Mouse (Mus musculus) activated CD4-positive, CD25-positive, alpha-beta regulatory T cell, adult 4 months (primary cell): ENCODE measurements around the gene Dennd4c. TPM values are rescaled to one million over a fixed set of nuclear protein-coding genes. Genes with fewer than 3 reads are reported as not detected.
"Not testable (repeated sequence)": the region's sequence is repeated elsewhere in the genome, so short reads cannot be mapped to it uniquely, and the experiment has no call there.

Experiments used
- ATAC-seq: one replicate; pipeline ENCODE4 v1.8.0; 2017
- polyA plus RNA-seq, 2 experiments: library from polyadenylated mRNA; unstranded; fragments of 100-300 nt; shearing (Covaris generic); gene quantifications; one replicate each; pipeline ENCODE4 v1.2.1; 2017

Dennd4c gene
- polyA plus RNA-seq, 2 experiments from 2014 or later: 7.5 to 8.0 TPM

- ATAC-seq: no peak
Measured at GRCm38 (mm10) chr4:86810604-86811003, 62.2 kb downstream of the Dennd4c start.

- no peak for ATAC-seq
Measured at GRCm38 (mm10) chr4:86814850-86815249, 66.5 kb downstream of the Dennd4c start.

GRCm38 (mm10) chr4:86823169-86823568 is 74.8 kb downstream of the Dennd4c start:
- peak; percentile 72 for ATAC-seq

- no peak for ATAC-seq
Measured at GRCm38 (mm10) chr4:86825143-86825542, 76.8 kb downstream of the Dennd4c start.

- ATAC-seq: no peak
Measured at GRCm38 (mm10) chr4:86831896-86832295, 83.5 kb downstream of the Dennd4c start.

DNA sequence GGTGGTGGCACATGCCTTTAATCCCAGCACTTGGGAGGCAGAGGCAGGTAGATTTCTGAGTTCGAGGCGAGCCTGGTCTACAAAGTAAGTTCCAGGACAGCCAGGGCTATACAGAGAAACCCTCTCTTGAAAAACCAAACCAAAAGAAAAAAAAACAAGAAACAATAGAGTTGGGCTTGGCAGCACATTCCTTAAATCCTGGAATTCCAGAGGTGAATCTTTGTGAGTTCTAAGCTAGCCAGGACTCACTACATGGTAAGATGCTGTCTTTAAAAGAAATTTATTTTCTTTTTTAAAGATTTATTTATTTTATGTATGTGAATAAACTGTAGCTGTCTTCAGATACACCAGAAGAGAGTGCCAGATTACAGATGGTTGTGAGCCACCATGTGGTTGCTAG is 92.8 kb downstream of the Dennd4c start:
- not testable (repeated sequence) for ATAC-seq

DNA sequence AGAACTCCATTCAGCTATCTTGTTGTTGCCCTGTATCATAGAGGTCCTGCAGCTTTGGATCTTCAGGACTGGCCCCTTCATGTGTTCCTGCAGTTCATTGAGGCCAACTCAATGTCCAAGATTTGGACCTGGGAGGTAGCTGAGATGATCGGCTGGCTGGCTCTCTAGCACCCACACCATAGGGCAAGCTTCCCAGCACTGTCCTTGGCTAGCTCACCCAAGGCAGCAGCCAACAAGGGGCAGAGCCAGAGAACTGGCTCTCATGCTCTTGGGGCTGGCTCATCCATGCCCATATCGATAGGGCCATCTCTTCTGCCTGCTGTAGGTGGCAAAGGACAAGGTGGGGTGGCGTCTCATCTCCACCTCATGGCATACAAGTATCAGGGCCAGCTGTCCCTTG is 97.0 kb downstream of the Dennd4c start:
- ATAC-seq: no peak

DNA sequence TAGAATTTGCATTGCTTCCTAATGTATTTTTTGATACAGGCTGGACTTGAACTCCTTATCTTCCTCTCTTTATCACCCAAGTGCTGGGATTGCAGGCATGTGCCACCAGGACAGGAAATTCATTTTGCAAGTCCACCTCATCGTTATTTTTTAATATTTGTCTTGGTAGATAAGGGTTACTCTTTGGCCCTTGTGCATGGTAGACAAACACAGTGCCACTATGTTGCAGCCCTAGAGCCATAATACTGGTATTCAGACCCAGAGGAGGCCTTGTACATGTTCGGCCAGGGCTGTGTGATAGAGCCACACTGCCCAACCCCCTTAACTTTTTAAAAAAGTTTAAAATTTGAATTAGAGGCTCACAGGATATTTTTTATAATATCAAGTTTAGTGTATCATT is 98.9 kb downstream of the Dennd4c start:
- no peak for ATAC-seq

- no peak for ATAC-seq
Measured at GRCm38 (mm10) chr4:86851331-86851730, 103.0 kb downstream of the Dennd4c start.

- ATAC-seq: no peak
Measured at GRCm38 (mm10) chr4:86852018-86852417, 103.7 kb downstream of the Dennd4c start.

DNA sequence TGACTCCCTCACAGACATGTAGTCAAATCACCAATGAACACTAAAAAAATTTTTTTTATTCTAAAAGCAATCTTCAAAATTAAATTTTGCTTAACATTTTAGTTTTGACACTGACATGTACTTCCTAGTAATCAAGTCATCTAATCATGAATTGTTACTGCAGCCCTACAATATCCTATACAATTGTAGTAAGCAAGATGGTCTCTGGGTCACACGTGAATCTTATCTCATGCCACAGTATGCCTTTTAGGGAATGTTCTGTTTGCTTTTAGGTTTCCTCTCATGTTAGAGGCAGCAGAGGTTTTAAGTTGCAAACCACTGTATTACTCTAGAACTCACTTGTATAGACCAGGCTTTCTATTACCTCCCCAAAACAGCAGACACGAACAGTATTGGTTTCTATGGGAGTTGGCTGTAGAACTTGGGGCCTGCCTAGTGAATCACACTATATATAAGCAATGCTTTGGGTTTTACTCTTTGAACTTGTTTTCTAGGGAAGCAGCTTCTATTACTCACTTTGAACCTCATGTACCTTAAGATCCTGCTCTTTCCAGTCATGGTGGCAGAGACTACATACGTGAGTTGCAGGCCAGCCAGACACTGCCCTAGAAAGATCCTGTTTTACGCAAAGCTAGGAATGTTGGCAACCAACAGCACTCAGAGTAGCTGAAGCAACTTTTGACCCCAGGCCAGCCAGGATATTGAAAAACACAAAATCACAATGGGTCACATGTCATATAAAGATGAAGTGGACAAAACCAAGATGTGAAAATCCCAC is 104.6 kb downstream of the Dennd4c start:
- no peak for ATAC-seq

- peak; percentile 9 for ATAC-seq
Measured at GRCm38 (mm10) chr4:86856304-86857112, 108.2 kb downstream of the Dennd4c start.

DNA sequence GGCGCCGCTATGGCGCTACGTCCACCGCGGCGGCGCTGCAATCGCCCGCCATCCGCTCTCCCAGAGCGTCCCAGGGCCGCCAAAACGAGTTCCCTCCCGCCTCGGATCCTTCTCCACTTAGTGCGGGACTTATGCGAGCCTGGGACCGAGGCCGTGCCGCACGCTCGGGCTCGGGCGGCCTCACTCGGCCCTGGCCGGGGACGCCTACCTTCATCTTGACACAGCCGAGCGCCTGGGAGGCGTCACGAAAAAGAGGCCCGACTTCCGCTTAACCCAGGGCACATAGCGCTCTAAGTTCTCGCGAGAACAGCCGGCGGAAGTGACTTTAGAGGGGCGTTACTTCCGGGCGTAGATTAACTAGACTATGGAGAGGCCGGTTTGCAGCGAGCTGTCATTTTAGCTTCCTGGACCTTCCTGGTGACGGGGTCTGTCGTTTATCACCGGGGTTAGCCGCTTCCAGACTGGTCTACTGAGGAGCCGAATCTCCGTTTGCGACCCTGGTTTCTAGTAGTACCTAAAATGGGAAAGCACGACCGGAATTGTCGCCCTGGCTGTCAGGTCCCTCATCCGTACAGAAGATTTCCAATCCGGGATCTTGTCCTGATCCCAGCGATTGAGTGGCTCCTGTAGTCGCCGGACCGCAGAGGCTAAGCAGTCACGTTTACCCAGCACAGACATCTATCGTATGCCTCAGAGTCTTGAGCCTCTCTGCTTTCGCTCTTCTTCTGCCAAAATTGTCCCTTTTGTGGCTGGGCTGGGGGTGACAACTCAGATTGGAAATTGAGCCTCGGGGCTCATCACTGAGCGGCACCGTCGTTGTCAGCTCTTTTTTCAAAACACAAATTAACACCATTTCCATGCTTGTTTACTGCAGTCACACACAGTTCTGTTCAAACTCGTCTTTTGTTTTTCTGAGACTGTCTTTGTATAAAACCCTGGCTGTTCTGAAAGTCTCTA is 109.0 kb downstream of the Dennd4c start, which contains the start of gene Rps6:
Gene Rps6 (minus strand): TSS at position 300 of the 957 bp plus-strand sequence.
- peak; percentile 99 for ATAC-seq

DNA sequence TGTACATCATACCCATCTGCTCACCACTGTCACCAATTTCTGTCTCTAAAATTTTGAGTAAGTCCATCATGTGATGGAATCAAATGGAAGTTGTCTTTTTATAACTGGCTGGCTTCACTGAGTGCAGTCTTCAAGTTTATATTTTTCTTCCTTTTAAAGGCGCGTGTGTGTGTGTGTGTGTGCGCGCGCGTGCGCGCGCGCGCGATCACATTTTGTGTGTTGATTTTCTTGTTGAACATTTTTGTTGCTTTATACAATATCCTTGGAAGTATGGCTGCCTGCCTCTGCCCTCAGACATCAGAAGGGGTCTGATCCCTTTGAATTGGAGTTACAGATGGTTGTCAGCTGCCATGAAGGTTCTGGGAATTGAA is 109.7 kb downstream of the Dennd4c start:
- no peak for ATAC-seq

GRCm38 (mm10) chr4:86864087-86864486 is 115.7 kb downstream of the Dennd4c start:
- no peak for ATAC-seq

DNA sequence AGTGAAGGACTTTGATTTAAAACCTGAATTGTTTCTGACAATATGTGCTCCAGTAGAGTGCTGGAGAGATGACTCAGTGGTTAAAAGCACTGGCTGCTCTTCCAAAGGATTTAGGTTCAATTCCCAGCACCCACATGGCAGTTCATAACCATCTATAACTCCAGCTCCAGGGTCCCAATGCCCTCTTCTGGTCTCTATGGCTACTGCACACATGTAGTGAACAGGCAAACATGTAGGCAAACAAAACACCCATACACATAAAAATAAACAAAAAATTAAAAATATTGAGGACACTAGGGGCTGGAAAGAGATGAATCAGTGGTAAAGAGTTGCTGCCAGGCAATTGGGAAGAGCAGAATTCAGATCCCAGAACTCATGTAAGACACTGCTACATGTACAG is 123.6 kb downstream of the Dennd4c start:
- ATAC-seq: no peak

- no peak for ATAC-seq
Measured at GRCm38 (mm10) chr4:86873072-86873471, 124.7 kb downstream of the Dennd4c start.

- peak; percentile 91 for ATAC-seq
Measured at GRCm38 (mm10) chr4:86874146-86874847, 125.9 kb downstream of the Dennd4c start, which contains the start of gene Acer2. Acer2 (plus strand) TSS chr4:86874396.

GRCm38 (mm10) chr4:86879477-86879876 is 131.1 kb downstream of the Dennd4c start:
- no peak for ATAC-seq

- ATAC-seq: no peak
Measured at GRCm38 (mm10) chr4:86881178-86881577, 132.8 kb downstream of the Dennd4c start.

DNA sequence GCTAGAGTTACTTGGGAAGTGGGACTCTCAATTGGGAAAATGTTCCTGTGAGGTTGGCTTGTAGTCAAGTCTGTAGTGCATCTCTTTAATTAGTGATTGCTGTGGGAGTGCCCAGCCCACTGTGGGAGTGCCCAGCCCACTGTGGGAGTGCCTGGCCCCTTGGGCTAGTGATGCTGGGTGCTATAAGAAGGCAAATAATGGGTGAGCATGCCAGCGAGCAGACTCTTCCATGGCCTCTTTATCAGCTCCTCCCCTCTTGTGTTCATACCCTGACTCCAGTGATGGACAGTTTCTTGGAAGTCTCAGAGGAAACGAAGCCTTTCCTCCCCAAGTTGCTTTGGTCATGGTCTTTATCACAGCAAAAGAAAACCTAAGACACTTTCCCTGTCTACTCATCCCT is 134.1 kb downstream of the Dennd4c start:
- ATAC-seq: no peak

- peak; percentile 44 for ATAC-seq
Measured at GRCm38 (mm10) chr4:86884945-86885344, 136.6 kb downstream of the Dennd4c start.
